Mouse (Mus musculus) CH12.LX (cell line): ENCODE results near the gene Vps37b. TPM values are rescaled to one million over a fixed set of nuclear protein-coding genes. Genes with fewer than 3 reads are reported as not detected.
A peak's percentile ranks its signal among the peaks of the same experiment; 100 is the strongest.

ENCODE experiments used
- DNase-seq: peaks from one replicate; pipeline ENCODE4 v3.0.0-alpha.2; 2013; ENCODE audit errors: extremely low read depth
- H3K27ac ChIP-seq: 2 replicates; pipeline ENCODE4 v1.5.1; 2012; ENCODE audit warnings: low read depth, mild to moderate bottlenecking, control low read depth, moderate library complexity; ENCODE audit not compliant: insufficient read depth
- H3K27me3 ChIP-seq: replicated peaks from 2 replicates; pipeline ENCODE3; 2012; ENCODE audit warnings: inconsistent platforms
- H3K36me3 ChIP-seq, 2 experiments: replicated peaks in 1 of 2; 2 replicates each; pipeline versions ENCODE3 to v1.6.1; 2012; ENCODE audit warnings: inconsistent platforms in 1 of 2, low read length in 1 of 2, mild to moderate bottlenecking in 1 of 2, mixed read lengths in 1 of 2, moderate library complexity in 1 of 2; ENCODE audit not compliant: control insufficient read depth in 1 of 2, insufficient read depth in 1 of 2
- H3K4me1 ChIP-seq, 2 experiments: 2 replicates each; pipeline ENCODE4 v1.6.1; 2012; ENCODE audit warnings: inconsistent platforms in 1 of 2, moderate library complexity in 1 of 2; ENCODE audit not compliant: insufficient read depth in 2 of 2, control insufficient read depth in 1 of 2
- H3K4me2 ChIP-seq: 2 replicates; pipeline ENCODE4 v1.6.1; 2012; ENCODE audit warnings: low read depth, mild to moderate bottlenecking, control low read depth; ENCODE audit not compliant: poor library complexity, insufficient read depth, severe bottlenecking
- H3K4me3 ChIP-seq, 3 experiments: fragments of 150-350 bp in 1 of 3; sonication (generic) in 1 of 3; replicated peaks in 1 of 3; 2 replicates each; pipeline versions ENCODE3 to v1.5.1; 2011 to 2012; ENCODE audit warnings: low read depth in 2 of 3, low read length in 2 of 3, mild to moderate bottlenecking in 2 of 3, moderate library complexity in 2 of 3, control low read depth in 1 of 3, improper control_type of control experiment in 1 of 3, inconsistent platforms in 1 of 3, mixed read lengths in 1 of 3; ENCODE audit not compliant: poor library complexity in 1 of 3
- H3K79me2 ChIP-seq: replicated peaks from 2 replicates; pipeline ENCODE4 v1.6.1; 2012; ENCODE audit warnings: mild to moderate bottlenecking, moderate library complexity; ENCODE audit not compliant: control insufficient read depth, poor library complexity, insufficient read depth, severe bottlenecking; ENCODE audit errors: extremely low read depth
- H3K9ac ChIP-seq: 2 replicates; pipeline ENCODE4 v1.6.1; 2012; ENCODE audit warnings: low read depth, mild to moderate bottlenecking, control low read depth, moderate library complexity; ENCODE audit not compliant: insufficient read depth
- H3K9me3 ChIP-seq: replicated peaks from 2 replicates; pipeline ENCODE3; 2012; ENCODE audit warnings: low read length, inconsistent platforms, mixed read lengths
- BHLHE40 ChIP-seq: IDR thresholded peaks from 2 replicates; pipeline ENCODE4 v1.6.1; 2011; ENCODE audit warnings: mild to moderate bottlenecking, low read depth, low read length, improper control_type of control experiment
- CHD1 ChIP-seq: IDR thresholded peaks from 2 replicates; pipeline ENCODE4 v1.6.1; 2012; ENCODE audit warnings: low read depth, low read length, improper control_type of control experiment, inconsistent platforms
- CTCF ChIP-seq, 2 experiments: IDR thresholded peaks in 1 of 2; conservative IDR thresholded peaks in 1 of 2; 2 replicates each; pipeline ENCODE4 v1.5.1; 2011 to 2012; ENCODE audit warnings: low read depth in 2 of 2, low read length in 2 of 2, improper control_type of control experiment in 1 of 2, inconsistent platforms in 1 of 2, mild to moderate bottlenecking in 1 of 2, moderate library complexity in 1 of 2
- HCFC1 ChIP-seq: IDR thresholded peaks from 2 replicates; pipeline ENCODE4 v1.6.1; 2012; ENCODE audit warnings: low read depth, mild to moderate bottlenecking, inconsistent platforms, low read length, improper control_type of control experiment
- IRF4 ChIP-seq: IDR thresholded peaks from 2 replicates; pipeline ENCODE4 v1.6.1; 2014; ENCODE audit warnings: low read depth, mild to moderate bottlenecking, inconsistent platforms, low read length, improper control_type of control experiment
- KAT2A ChIP-seq: IDR thresholded peaks from 2 replicates; pipeline ENCODE4 v1.6.1; 2012; ENCODE audit warnings: low read length, improper control_type of control experiment, inconsistent platforms; ENCODE audit not compliant: insufficient replicate concordance
- MAFK ChIP-seq: IDR thresholded peaks from 2 replicates; pipeline ENCODE4 v1.6.1; 2011; ENCODE audit warnings: low read length, improper control_type of control experiment; ENCODE audit not compliant: insufficient replicate concordance
- MAZ ChIP-seq: IDR thresholded peaks from 2 replicates; pipeline ENCODE4 v1.6.1; 2012; ENCODE audit warnings: low read depth, mild to moderate bottlenecking, inconsistent platforms, low read length, improper control_type of control experiment, moderate library complexity
- MEF2A ChIP-seq: IDR thresholded peaks from 2 replicates; pipeline ENCODE4 v1.6.1; 2014; ENCODE audit warnings: low read depth, mild to moderate bottlenecking, inconsistent platforms, low read length, improper control_type of control experiment, borderline replicate concordance
- MXI1 ChIP-seq: IDR thresholded peaks from 2 replicates; pipeline ENCODE4 v1.6.1; 2011; ENCODE audit warnings: mild to moderate bottlenecking, low read depth, low read length, improper control_type of control experiment
- NELFE ChIP-seq: IDR thresholded peaks from 2 replicates; pipeline ENCODE4 v1.6.1; 2011; ENCODE audit warnings: low read depth, low read length, improper control_type of control experiment
- NRF1 ChIP-seq: IDR thresholded peaks from 2 replicates; pipeline ENCODE4 v1.6.1; 2014; ENCODE audit warnings: low read depth, mild to moderate bottlenecking, inconsistent platforms, low read length, improper control_type of control experiment, moderate library complexity
- POLR2AphosphoS2 ChIP-seq: IDR thresholded peaks from 2 replicates; pipeline ENCODE4 v1.6.1; 2011; ENCODE audit warnings: low read depth, low read length, improper control_type of control experiment
- RAD21 ChIP-seq: IDR thresholded peaks from 2 replicates; pipeline ENCODE4 v1.6.1; 2011; ENCODE audit warnings: low read depth, mild to moderate bottlenecking, low read length, improper control_type of control experiment, moderate library complexity
- SIN3A ChIP-seq: IDR thresholded peaks from 2 replicates; pipeline ENCODE4 v1.6.1; 2012; ENCODE audit warnings: low read length, improper control_type of control experiment, inconsistent platforms
- SMC3 ChIP-seq: IDR thresholded peaks from 2 replicates; pipeline ENCODE4 v1.6.1; 2011; ENCODE audit warnings: low read depth, low read length, improper control_type of control experiment
- TBP ChIP-seq: conservative IDR thresholded peaks from 2 replicates; pipeline ENCODE4 v1.6.1; 2011; ENCODE audit warnings: low read depth, low read length, improper control_type of control experiment
- UBTF ChIP-seq: IDR thresholded peaks from 2 replicates; pipeline ENCODE4 v1.6.1; 2012; ENCODE audit warnings: low read depth, mild to moderate bottlenecking, inconsistent platforms, low read length, improper control_type of control experiment, moderate library complexity
- USF2 ChIP-seq: conservative IDR thresholded peaks from 2 replicates; pipeline ENCODE4 v1.6.1; 2011; ENCODE audit warnings: low read depth, low read length, improper control_type of control experiment
- ZC3H11A ChIP-seq: IDR thresholded peaks from 2 replicates; pipeline ENCODE4 v1.6.1; 2012; ENCODE audit warnings: low read depth, mild to moderate bottlenecking, inconsistent platforms, low read length, improper control_type of control experiment
- dilution Hi-C: fragments of 300-500 bp; cut with MboI; formaldehyde crosslinking; loops from 2 replicates; pipeline ENCODE4 v1.14.3; 2020; ENCODE audit warnings: low sequenced_read_pairs; ENCODE audit not compliant: extremely low pct_unique_long_range_greater_than_20kb, extremely low pct_ligation_motif_present
- in situ Hi-C: fragments of 300-500 bp; cut with MboI; formaldehyde crosslinking; loops from 3 replicates; pipeline ENCODE4 v1.14.3; 2019; ENCODE audit warnings: low sequenced_read_pairs, low pct_ligation_motif_present, low pct_unique_long_range_greater_than_20kb, mixed read lengths
- polyA plus RNA-seq: library from polyadenylated mRNA; unstranded; fragments of >175 nt; gene quantifications from 2 replicates; pipeline ENCODE4 v1.2.1, GENCODE M21; 2012; ENCODE audit warnings: low read depth; ENCODE audit not compliant: insufficient read length
- total RNA-seq, 2 experiments: library from RNA; depleted of rRNA; stranded (reverse); fragments of 300-350 nt in 1 of 2; fragments of >200 nt in 1 of 2; gene quantifications; 2 replicates each; pipeline ENCODE4 v1.2.3; 2012 to 2014

The Vps37b gene
- total and polyA plus RNA-seq, 3 experiments = 8.7 to 23.5 (median 10.2) TPM

GRCm38 (mm10) chr5:124002876-124003275 lies 29.2 kb downstream of the Vps37b start:
- H3K27me3 ChIP-seq = no peaks in the 10 kb centered on the region
- no peak for TF ChIP-seq UBTF
- in situ Hi-C loops (loop anchor here (5.0 kb wide), 1 partner anchor 79 kb away; no protein-coding TSS in a partner anchor), dilution Hi-C loops (no loop called here)
- no peak overlapping the region for H3K9ac ChIP-seq
- no peak overlapping the region for H3K4me3 ChIP-seq
- DNase-seq = no peak
- no peak overlapping the region for H3K27ac ChIP-seq
- H3K4me1 ChIP-seq = peaks cover 12 to 51% of the 10 kb centered on the region in 2 experiments
- H3K4me2 ChIP-seq = no peak overlapping the region
- H3K9me3 ChIP-seq = no peaks in the 10 kb centered on the region
- peaks cover 87 to 98% of the 10 kb centered on the region in 2 experiments for H3K36me3 ChIP-seq
- H3K79me2 ChIP-seq = no peaks in the 10 kb centered on the region

- dilution Hi-C loops = no loop called here
- H3K27ac ChIP-seq = no peak overlapping the region
- no peak for DNase-seq
- no peaks in the 10 kb centered on the region for H3K79me2 ChIP-seq
- H3K9ac ChIP-seq = no peak overlapping the region
- peaks cover 7 to 36% of the 10 kb centered on the region in 2 experiments; a peak in 3 of 4 replicates for H3K4me1 ChIP-seq
- H3K27me3 ChIP-seq = no peaks in the 10 kb centered on the region
- no peak overlapping the region for H3K4me2 ChIP-seq
- no peak overlapping the region for H3K4me3 ChIP-seq
- peaks cover 90 to 98% of the 10 kb centered on the region in 2 experiments for H3K36me3 ChIP-seq
- TF ChIP-seq TBP (no peak), CHD1 (no peak), BHLHE40 (no peak), MAFK (no peak), MAZ (no peak), KAT2A (no peak), HCFC1 (no peak), POLR2AphosphoS2 (no peak), RAD21 (no peak)
- TF ChIP-seq, all 38 proteins: peak for 0
- in situ Hi-C loops = loop anchor here (5.0 kb wide), 1 partner anchor 81 kb away; no protein-coding TSS in a partner anchor
- no peaks in the 10 kb centered on the region for H3K9me3 ChIP-seq
Measured at GRCm38 (mm10) chr5:124001274-124001673, 30.8 kb downstream of the Vps37b start.

- peak; percentile 86 for DNase-seq
- Histone ChIP-seq H3K9me3 (no peaks in the 10 kb centered on the region), H3K27me3 (no peaks in the 10 kb centered on the region), H3K4me2 (no peak overlapping the region), H3K36me3 (peaks cover 90 to 98% of the 10 kb centered on the region in 2 experiments), H3K79me2 (no peaks in the 10 kb centered on the region), H3K9ac (no peak overlapping the region), H3K27ac (no peak overlapping the region), H3K4me1 (peaks cover 7 to 36% of the 10 kb centered on the region in 2 experiments; a peak in 3 of 4 replicates), H3K4me3 (no peak overlapping the region)
- dilution Hi-C loops = no loop called here
- TF ChIP-seq IRF4 = no peak
- 0 out of 2 replicates have a peak, but pooled peaks have one; percentile 11 for TF ChIP-seq MEF2A
- peak; percentile 79 to 98 for TF ChIP-seq CTCF (conservative IDR thresholded peaks at IDR 0.05 in 1 of 2, IDR thresholded peaks at IDR 0.05 in 1 of 2; ENCODE audit: low read depth in 2 of 2, low read length in 2 of 2)
- no peak for TF ChIP-seq USF2
- TF ChIP-seq RAD21 = peak; percentile 94
- no peak for TF ChIP-seq BHLHE40
- TF ChIP-seq SMC3 = peak; percentile 100
- no peak for TF ChIP-seq NRF1
- no peak for TF ChIP-seq MXI1
- 0 out of 2 replicates have a peak, but pooled peaks have one; percentile 45 for TF ChIP-seq SIN3A
- peak; percentile 96 for TF ChIP-seq ZC3H11A
- TF ChIP-seq POLR2AphosphoS2 = no peak
- TF ChIP-seq NELFE = no peak
- in situ Hi-C loops = loop anchor here (5.0 kb wide), 1 partner anchor 81 kb away; no protein-coding TSS in a partner anchor
Measured at GRCm38 (mm10) chr5:124000824-124001223, 31.2 kb downstream of the Vps37b start.
